Mouse (Mus musculus) lung, postnatal 14 days (tissue): ENCODE results near the gene Gm20518.

ENCODE experiments used
- DNase-seq: peaks from one replicate; pipeline ENCODE4 v3.0.0; 2021

Gene Gm20518

GRCm38 (mm10) chr16:17893923-17894322 is 2.5 kb upstream of the Gm20518 start, which contains the start of gene Tssk1:
TSS of gene Tssk1 (plus strand) at chr16:17894223.
- no peak for DNase-seq

DNA sequence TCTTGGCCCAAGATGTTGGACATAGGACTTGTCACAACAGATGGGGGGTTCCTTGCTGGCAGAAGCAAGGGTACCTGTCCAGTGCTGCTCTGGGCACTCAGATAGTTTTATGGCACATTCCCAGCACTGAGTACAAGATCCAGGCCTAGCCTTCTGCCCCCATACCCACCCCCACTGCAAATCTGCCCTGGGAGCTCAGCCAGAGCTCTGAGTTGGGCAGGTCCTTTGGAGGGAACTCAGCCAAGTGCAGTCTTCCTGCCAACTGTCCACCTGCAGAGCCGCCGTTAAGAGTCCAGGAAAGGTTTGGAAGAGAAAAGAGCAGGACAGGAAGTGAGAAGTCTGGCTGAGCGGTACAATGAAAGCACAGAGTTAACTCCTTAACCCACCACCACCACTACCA is 1.1 kb upstream of the Gm20518 start:
- peak; percentile 43 for DNase-seq

- DNase-seq, result peak; percentile 79
Measured at GRCm38 (mm10) chr16:17890917-17891566, 429 bp downstream of the Gm20518 start.

DNA sequence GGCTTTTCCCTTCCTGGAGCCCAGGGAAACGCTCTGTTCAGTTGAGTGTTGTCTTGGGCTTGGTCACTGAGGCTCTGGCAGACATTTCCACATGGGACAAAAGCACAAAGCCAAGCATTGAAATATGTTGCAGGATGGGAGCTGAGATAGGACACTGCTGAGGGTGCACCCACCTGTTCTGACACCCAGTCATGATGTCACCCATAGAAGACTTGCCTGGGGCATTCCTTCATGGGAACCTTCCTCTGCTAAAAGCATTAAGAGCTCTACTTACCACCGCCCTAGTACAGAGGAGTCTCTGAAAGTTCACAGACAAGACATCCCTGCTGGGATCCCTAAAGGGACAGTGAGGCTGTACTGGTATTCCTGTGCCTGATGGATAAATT is 1.1 kb downstream of the Gm20518 start:
- no peak for DNase-seq

DNA sequence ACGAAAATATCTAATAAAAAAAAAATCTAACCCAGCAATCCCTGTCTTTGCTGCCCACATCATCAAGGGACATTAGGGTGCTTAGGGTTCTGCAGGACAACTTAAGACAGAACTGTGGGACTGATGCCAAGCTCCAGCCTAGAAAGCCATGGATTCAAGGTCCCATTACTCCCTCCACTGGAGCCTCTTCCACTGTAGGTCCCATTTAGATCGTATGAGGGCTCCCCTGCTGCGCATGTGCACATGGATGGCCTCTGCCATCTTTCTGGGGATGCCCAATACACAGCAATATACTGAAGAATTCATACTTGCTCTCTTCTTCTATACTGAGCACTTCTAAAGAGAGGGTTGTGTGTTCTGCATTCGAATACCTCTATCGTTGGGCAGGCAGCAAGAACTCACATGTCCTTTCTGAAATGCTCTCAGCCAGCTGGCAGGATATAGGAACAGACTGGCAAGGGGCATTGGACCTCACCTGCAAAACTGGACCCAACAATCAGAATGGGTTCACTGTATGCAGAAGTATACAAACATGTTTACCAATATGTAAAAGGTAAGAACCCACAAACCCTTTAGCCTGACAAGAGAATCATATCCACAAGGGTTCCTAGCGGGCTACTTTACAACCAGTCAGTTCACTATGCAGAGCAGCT is 1.7 kb downstream of the Gm20518 start:
- DNase-seq, result no peak

DNA sequence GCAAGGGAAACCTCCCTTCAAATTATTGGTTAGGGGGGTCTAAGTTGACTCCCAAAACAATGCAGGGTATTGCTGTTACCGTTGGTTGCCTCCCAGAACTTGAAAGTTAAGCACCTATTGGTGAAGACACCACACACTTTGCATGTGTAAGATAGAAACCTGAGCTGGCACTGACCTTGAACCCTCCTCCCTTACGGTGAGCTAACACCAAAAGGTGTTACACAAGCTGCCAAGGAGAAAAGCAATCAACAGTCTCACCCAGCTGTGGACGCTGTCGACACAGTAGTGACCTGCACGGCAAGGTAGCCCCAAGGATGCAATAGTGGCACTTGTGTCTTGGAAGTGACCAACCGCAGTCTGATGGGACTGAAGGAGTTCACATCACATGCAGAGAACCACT is 7.4 kb downstream of the Gm20518 start:
- DNase-seq, result no peak

DNA sequence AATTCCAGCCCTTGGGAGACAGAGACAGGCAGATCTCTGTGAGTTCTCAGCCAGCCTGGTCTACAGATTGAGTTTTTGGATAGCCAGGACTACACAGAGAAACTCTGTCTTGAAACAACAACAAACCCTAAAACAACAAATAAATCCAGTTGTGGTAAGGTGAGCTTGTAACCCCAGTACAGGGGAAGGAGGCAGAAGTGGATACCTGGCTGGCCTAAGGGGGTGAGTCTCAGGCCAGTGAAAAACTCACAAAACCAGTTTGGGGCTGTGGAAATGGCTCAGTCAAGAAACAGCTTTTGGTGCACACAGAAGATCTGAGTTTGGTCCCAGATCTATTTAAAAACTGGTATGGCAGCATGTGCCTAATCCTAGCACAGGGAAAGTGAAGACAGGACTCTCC is 9.3 kb downstream of the Gm20518 start:
- no peak for DNase-seq

- no peak for DNase-seq
Measured at GRCm38 (mm10) chr16:17879571-17879970, 11.9 kb downstream of the Gm20518 start.

DNA sequence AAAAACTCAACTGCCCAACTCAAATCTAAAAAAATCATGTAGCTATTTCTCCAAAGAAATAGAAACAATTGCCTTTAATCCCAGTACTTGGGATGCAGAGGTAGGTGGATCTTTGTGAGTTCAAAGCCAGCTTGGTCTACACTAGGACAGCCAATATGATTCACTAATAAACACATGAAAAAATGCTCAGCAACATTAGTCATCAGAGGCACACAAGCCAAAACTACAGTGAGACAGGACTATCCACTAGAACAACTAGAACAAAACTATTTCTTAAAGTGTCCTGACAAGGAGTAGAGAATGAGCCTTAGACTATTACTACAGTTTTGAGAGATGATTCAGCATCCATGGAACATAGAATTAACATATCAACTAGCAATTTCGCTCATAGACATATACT is 15.4 kb downstream of the Gm20518 start:
- no peak for DNase-seq

DNA sequence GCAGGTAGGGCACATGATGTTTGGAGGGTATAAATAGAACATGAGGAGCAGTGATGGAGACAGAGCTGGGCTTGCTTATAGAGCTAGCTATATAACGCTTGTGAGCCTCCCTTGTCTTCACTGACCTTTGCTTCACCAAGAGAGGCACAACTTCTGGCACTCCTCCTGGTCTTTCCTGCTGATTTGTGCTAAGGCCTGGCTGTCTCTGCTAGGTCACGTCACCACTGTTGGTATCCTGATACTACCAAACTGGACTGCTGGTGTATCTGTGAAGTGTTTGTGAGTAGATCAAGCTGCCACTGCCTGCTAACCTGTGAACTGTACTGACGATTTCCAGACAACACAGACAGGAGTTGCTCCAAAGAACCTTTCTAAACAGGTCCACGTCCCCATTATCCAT is 16.3 kb downstream of the Gm20518 start:
- no peak for DNase-seq

DNA sequence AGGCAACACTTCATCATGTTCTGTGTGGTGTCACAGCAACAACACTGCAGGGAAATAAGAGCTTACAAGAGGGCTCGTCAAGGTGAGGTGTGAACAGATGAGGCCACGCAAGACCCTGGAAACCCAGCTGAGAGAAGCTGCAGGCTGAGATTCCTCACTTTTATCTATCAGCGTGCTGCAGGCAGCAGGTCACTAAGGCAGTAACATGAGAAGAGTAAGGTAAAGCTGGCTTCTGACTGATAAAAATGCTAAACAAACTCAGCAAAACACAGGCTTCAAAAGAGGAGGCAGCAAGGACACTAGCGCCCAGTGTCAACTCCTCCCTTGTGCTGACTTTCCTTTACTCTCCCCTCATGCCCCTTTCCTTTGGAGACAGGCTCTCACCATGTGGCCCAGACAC is 18.5 kb downstream of the Gm20518 start:
- no peak for DNase-seq

- no peak for DNase-seq
Measured at GRCm38 (mm10) chr16:17871248-17871647, 20.2 kb downstream of the Gm20518 start.

GRCm38 (mm10) chr16:17865770-17866169 is 25.7 kb downstream of the Gm20518 start:
- DNase-seq, result no peak

- DNase-seq, result no peak
Measured at GRCm38 (mm10) chr16:17865293-17865692, 26.2 kb downstream of the Gm20518 start.

DNA sequence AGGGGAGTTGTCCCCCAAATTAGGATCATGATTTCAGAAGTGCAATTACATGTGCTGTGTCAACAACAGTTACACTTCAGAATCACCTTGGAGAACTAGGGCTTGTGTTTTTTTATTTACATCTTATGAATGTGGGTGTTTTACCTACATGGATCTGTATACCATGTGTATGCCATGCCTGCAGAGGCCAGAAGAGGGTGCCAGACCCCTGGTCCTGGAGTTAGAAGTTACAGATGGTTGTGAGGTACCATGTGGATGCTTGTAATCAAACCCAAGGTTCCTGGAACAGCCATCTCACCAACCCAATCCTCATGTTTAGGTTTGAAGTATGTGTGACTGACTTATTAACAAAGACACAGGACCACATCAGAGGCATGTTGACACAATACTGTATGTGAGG is 32.9 kb downstream of the Gm20518 start:
- peak; percentile 28 for DNase-seq

DNA sequence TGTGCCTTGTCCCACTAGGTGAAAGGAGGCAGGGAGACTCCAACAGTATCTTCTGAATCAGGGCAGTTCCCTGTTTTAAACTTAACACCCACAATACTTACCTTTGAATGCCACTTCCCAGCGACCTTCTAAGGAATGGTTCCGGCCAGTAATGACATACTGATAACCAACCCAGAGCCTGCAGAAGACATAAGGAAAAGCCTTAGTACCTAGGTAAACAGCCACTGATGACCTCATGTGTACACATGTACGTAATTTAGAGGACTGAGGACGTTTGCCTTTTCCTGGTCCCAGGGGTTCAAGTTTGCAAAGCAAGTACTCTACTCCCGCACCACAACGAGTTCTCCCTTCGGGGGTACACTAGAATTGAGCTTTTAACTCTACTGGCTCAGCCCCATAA is 34.3 kb downstream of the Gm20518 start:
- no peak for DNase-seq

DNA sequence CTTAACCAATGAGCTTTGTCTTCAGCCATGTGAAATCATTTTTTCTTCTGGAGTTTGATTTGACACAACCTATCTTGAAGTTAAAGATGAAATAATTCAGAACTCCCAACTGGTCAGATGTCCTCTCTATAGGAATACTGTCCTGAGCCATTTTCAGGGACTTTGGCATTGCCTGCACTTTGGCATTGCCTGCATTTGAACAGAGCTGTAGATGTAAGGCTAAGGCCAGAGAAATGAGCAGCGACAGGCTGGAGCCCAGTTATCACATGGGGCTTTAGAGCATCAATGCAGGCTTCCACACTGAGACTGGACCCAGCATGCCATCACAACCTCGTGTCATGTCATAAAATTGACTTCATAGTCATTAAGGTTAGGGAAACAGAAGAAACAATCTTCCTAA is 38.2 kb downstream of the Gm20518 start:
- no peak for DNase-seq

- DNase-seq, result no peak
Measured at GRCm38 (mm10) chr16:17851860-17852259, 39.6 kb downstream of the Gm20518 start.

DNA sequence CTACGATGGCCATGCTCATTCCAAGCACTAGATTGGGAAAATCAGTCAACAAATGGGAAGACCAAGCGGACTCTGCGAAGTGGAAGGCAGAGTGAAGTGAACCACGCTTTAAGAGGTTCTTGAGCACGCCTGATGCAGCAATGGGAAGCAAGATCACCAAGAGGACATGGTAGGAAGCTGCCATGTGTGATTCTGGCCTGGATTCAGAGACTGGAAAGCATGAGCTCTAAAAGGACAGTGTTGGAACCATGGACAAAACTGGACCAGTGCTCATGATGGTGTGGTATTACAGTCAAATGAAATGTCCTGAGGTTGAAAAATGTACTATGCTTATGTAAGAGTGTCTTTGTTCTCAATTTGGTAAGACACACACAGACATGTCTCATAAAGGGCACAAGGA is 40.1 kb downstream of the Gm20518 start:
- DNase-seq, result no peak

DNA sequence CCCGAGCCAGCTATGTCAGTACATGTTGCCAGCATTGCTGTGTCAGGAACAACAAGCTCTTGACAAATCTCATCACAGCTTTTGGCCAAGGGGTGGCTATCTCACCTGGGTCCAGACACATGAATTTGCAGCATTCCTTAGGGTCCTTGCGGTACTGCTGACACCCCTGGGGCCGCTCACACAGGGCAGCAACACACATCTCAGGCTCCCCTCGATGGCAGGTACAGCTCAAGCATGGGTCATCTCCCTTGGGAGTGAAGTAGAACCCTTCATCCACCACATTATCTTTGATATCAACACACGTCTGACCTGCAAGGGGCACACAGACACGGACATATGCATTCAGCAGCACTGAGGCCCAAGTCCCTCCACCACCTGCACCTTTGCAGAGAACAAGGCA is 42.0 kb downstream of the Gm20518 start:
- DNase-seq, result no peak

DNA sequence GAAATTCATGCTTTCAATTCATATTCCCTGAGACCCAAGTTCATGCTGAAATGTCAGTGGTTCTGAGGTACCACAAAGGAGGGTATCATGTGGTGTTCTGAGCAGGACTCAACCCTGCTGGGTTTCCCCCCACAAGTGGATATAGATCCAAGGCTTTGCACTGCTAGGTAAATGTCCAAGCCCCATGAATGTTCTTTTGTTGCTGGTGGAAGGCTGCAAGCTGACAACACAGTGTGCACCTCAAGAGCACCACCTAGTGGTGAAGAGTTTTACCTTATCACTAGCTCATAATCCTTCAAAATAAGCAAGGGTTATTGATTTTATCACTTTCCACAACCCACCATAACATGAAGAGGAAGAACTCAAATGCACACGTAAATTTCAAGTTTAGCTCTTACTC is 42.5 kb downstream of the Gm20518 start:
- DNase-seq, result peak; percentile 51

GRCm38 (mm10) chr16:17848431-17848830 is 43.0 kb downstream of the Gm20518 start:
- DNase-seq, result no peak

GRCm38 (mm10) chr16:17843701-17844365 is 47.6 kb downstream of the Gm20518 start:
- no peak for DNase-seq

DNA sequence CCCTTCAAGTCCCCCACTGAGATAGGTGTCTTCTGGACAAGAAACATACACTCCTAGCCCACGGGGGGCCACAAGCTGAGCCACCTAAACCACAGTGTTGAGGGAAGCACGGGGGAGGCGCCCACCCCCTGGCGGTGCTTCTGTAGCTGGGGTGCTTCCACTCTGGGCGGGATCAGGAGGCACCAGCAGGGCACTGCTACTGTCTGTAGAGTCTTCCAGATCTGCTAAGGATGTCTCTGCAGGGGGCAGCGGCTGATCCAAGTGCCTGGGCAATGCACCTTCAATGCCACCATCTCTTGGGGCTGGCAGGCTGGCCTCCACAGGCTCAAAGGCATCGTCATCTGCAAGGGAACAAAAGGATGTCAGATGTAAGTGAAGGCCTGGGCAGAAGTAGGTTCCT is 49.0 kb downstream of the Gm20518 start:
- DNase-seq, result no peak
